Mouse (Mus musculus): ENCODE measurements around the gene Myo18a.

Myo18a gene

GRCm38 (mm10) chr11:77800491-77800868 lies 37.4 kb downstream of the Myo18a start:
- no peak for DNase-seq

DNA sequence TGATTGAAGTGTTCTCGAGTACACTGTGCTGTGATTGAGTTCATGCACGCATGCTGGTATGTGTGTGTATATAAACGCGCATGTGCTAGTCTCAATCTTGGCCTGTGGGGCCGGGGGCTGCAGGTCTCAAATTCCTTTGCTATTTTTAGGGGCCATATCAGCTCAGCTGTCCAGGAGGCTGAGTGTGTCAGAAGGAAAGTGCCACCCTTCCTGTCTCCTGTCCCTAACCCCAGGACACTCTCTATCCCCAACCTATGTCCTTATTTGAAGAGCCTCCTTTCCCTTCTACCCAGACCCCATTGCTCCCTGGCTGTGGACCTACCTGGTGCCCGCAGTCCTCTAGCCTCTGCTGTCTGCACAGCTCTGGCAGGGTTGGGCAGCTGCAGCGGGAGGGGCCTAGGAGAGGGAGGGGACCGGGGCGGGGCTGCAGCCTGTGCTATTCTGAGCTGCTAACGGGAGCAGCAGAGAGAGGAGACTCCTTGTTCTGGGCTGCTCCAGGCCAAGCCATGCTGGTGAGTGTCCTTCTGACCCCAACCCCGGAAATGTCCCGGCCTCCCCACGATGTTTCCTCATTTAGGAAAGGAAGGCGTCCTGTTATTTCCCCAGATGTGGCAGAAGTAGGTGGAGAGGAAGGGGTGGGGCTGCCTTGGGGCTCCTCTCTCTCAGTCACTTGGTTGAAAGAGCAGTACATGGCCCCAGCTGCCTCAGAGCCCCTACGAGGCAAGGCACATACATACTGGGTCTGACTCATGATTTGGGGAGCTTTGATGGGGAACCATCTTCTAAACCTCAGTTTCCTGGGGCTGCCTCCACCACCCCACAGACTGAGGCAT lies 38.0 kb downstream of the Myo18a start:
- peak; percentile 82 for DNase-seq

GRCm38 (mm10) chr11:77802341-77802865 lies 39.4 kb downstream of the Myo18a start:
- DNase-seq, result peak; percentile 60

- DNase-seq, result no peak
Measured at GRCm38 (mm10) chr11:77806218-77806617, 43.2 kb downstream of the Myo18a start.

DNA sequence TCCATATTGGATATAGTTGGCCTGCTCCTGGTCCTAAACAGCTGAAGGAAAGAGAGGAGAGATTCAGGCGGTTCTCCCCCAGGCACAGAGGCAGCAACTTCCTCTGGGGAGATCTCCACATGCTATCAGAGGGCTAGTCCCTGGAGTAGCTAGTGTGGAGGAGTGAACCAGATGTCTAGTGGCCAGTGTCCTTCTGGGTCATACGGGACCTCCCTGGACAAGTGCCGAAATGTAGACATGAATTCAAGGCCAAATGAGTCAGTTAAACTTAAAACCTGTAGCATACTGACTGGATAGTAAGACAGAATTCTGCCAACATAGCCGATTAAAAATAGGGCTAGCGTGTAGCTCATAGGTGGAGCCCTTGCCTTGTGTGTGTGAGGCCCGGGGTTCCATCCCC lies 43.8 kb downstream of the Myo18a start:
- DNase-seq, result no peak

DNA sequence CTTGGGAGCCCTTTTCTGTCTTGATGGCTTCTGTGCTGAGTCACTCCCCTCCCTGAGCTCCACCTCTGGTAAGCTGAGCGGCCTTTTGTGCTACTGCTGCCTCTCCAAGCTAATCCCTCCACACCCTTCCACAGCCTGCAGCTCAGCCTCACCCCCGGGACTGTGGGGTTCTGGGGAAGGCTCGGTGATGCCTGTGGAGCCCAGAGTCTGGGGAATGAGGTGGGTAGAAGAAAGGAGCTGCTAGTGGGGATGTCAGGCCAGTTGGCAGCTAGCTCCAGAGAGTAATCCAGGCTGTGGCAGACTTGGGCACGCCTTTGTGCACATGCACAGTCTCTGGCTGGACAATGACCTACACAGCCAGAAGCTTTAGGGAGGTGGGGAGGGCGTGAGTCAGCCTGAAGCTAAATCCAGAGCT lies 45.0 kb downstream of the Myo18a start:
- DNase-seq, result no peak

- no peak for DNase-seq
Measured at GRCm38 (mm10) chr11:77809215-77809614, 46.2 kb downstream of the Myo18a start.

DNA sequence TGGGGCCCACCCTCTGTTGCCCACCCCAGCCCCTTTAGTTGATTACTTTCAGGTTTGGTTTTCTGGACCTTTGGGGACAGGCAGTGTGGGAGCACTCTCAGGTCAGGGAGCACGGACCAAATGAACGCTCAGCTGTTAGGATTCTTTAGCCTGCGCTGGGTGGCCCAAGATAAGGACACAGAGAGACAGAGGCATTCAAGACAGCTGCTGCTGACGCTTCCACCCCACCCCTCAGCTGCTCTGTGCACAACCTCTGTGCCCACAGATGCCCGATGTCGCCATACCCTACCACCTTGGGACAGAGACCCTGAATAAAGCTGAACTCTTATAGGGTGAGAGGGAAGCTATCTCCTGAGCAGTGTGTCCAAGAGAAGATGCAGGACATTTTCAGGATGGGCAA lies 47.0 kb downstream of the Myo18a start:
- DNase-seq, result no peak

GRCm38 (mm10) chr11:77813969-77814368 lies 50.9 kb downstream of the Myo18a start:
- DNase-seq, result no peak

- DNase-seq, result peak; percentile 79
Measured at GRCm38 (mm10) chr11:77816003-77816402, 53.0 kb downstream of the Myo18a start.

GRCm38 (mm10) chr11:77821648-77822047 lies 58.6 kb downstream of the Myo18a start:
- DNase-seq, result peak; percentile 67

DNA sequence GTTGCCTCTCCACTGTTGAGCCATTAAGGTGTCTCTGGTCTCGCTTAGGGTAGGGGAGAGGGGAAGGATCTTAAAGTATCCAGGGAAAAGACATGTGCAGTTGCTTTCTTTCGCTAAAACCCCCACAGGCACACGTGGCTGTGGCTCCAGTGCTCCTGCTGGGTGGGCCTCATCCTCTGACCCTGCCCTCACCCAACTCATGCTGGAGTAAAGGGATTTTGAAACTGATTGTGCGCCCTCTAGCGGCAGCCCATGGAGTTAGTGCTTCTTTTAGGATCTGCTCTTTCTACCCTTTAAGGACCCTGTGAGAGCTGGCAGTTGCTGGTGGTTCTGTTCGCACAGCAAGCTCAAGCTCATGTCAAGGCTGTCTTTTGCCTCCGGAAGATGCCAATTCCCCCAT lies 59.7 kb downstream of the Myo18a start:
- peak; percentile 80 for DNase-seq

DNA sequence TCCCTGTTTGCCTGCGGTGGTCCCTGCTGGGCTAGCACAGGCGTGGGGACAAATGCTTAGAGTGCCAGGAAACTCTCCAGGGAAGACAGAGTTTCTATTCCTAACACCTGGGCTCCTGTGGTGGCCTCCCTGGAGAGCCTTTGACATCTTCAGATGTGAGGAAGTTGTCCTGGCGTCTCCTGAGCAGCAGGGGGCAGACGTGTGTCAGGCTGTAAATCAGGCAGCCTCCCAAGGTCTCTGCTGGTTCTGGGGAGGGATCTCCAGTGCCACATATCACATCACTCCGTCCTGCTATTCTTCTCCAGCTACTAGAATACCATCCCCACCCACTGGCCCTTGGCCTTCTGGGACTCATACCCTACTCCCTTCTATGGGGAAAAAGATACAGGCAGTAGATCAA lies 62.8 kb downstream of the Myo18a start:
- peak; percentile 77 for DNase-seq

- no peak for DNase-seq
Measured at GRCm38 (mm10) chr11:77826311-77826710, 63.3 kb downstream of the Myo18a start.

DNA sequence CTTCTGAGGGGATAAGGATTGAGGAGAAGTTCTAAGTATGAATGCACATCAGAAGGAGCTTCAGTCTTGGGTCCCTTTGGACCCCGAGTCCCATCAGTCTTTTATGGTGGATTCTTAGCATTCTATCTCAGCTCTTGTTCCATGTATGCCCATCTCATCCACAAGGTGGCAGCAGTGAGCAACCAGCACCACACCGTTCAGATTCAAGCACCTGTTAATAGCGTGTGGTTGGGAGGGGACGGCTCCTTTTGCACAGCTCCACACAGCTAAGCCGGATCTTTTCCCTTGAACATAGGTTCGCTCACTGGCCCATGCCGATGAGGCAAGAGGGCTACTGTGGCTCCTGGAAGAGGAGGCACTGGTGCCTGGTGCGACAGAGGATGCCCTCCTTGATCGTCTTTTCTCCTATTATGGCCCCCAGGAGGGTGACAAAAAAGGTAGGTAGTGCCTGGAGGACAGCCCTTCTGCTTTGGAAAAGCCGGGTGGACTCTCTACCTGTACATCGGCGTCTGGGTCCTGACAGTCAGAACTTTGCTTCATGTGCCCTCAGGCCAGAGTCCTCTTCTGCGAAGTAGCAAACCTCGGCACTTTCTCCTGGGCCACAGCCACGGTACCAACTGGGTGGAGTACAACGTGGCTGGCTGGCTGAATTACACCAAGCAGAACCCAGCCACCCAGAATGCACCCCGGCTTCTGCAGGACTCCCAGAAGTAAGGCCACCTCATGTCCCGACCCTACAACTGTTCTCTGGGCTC lies 64.4 kb downstream of the Myo18a start:
- DNase-seq, result peak; percentile 86

GRCm38 (mm10) chr11:77828163-77828562 lies 65.1 kb downstream of the Myo18a start:
- DNase-seq, result no peak

DNA sequence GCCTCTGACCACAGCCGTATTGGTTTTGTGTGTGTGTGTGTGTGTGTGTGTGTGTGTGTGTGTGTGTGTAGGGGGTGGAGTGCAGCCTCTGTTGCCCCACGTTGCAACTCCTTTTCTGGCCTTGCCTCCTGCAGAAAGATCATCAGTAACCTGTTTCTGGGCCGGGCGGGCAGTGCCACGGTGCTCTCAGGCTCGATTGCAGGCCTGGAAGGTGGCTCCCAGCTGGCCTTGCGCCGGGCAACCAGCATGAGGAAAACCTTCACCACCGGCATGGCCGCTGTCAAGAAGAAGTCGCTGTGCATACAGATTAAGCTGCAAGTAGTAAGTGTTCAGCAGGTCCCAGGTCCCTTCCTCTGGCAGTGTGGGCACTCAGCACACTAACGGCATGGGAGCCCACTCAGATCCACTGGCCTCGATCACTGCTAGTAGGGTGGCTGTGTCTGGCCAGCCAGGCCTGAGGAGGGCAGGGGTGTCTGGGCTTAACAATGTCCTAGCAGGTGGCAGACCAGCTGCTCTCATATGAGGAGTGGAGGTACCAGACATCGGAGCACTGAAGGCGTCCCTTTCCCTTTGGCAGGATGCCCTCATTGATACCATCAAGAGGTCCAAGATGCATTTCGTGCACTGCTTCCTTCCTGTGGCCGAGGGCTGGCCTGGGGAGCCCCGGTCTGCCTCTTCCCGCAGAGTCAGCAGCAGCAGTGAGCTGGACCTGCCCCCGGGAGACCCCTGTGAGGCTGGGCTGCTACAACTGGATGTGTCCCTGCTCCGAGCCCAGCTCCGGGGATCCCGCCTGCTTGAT lies 66.2 kb downstream of the Myo18a start:
- DNase-seq, result peak; percentile 50

DNA sequence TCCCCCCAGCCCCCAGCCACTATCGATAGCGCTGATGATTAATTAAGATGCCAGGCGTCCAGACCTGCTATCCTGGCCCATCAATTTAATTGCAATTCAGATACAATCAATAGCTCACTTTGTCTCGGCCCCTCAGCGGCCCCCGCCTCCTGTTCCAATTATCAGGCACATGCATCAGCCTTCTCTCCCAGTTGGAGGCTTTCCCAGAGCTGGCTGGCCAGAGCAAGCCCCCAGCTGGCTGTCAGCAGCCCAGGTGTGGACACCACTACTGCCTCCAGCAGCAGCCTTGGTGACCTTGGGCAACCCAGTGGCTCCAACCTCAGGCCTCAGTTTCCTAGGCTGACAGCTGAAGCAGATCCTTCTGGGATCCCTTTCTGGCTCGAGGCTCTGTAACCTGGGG lies 67.8 kb downstream of the Myo18a start:
- no peak for DNase-seq

DNA sequence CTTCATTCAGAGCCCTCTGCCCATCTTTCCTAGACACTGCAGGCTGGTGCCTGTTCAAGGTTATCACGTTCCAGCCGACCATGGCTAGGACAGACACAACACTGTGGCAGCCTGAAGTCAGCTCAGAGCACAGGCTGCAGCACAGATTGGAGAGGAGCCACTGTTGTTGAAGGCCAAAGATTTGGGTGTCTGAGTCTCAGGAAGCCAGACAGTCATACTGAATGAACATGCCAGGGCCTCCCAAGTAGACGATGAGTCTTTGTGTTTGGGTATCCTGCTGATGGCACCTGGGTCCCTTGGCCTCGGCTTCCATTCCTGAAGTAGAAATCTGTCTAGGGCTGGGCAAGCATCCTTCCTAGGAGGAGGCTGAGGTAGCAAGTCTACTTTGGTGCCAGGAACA lies 69.5 kb downstream of the Myo18a start:
- no peak for DNase-seq

DNA sequence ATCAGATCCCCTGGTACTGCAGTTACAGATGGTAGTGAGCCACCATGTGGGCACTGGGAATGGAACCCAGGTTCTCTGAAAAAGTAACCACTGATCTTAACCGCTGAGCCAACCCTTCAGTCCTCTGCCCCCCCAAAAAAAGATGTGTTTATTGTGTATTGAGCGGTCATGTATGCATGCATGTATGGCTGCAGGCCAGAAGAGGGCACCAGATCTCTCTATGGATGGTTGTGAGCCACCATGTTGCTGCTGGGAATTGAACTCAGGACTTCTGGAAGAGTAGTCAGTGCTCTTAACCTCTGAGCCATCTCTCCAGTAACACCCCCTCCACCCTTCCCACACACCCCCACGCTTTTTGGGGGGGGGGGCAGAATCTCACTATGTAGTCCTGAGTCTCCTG lies 72.1 kb downstream of the Myo18a start:
- DNase-seq, result no peak

- DNase-seq, result no peak
Measured at GRCm38 (mm10) chr11:77836290-77836689, 73.2 kb downstream of the Myo18a start.

DNA sequence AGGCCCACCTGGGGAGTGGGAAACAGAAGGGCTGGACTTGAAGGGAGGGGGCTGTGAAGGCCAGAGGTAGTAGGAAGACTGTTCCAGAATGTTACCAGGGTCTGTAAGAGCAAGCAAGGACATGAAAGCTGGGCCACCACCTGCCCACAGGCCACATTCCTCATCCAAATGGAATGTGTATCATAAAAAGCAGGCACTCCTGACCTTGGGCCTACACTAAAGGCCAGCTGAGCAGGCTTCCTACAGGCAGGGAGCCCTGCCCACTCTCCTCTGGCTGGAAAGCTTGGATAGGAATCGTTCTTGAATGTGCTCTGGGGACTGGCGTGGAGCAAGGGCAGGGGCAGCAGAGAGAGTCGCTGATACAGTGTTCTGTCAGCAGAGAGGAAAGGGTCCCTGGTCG lies 73.7 kb downstream of the Myo18a start:
- peak; percentile 53 for DNase-seq

GRCm38 (mm10) chr11:77837856-77838255 lies 74.8 kb downstream of the Myo18a start:
- DNase-seq, result no peak
